Mouse (Mus musculus): Measurements from ENCODE around the gene Zbtb16.
A peak's percentile ranks its signal among the peaks of the same experiment; 100 is the strongest.

Gene Zbtb16

DNA sequence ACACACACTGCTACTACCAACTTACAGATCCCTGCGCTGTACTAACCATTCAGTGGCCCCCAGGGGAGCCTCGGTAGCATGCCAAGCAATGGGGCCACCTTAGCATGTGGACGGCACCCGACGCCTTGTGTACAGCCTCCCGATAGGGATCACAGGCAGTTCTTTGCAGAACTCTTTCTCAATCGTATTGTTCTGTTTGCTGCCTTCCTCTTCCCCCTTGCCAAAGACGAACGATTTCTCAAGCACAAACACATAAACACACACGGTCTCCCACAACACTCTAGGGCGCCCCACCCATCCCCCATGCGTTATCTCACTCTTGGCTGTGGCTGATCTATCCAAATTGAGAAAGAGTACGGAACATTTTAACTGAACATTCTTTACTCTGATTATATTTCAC is 91.1 kb downstream of the Zbtb16 start:
- no peak for DNase-seq (ENCODE audit: low read depth, low spot score)

GRCm38 (mm10) chr9:48744451-48744850 is 91.6 kb downstream of the Zbtb16 start:
- DNase-seq (ENCODE audit: low read depth, low spot score): no peak

DNA sequence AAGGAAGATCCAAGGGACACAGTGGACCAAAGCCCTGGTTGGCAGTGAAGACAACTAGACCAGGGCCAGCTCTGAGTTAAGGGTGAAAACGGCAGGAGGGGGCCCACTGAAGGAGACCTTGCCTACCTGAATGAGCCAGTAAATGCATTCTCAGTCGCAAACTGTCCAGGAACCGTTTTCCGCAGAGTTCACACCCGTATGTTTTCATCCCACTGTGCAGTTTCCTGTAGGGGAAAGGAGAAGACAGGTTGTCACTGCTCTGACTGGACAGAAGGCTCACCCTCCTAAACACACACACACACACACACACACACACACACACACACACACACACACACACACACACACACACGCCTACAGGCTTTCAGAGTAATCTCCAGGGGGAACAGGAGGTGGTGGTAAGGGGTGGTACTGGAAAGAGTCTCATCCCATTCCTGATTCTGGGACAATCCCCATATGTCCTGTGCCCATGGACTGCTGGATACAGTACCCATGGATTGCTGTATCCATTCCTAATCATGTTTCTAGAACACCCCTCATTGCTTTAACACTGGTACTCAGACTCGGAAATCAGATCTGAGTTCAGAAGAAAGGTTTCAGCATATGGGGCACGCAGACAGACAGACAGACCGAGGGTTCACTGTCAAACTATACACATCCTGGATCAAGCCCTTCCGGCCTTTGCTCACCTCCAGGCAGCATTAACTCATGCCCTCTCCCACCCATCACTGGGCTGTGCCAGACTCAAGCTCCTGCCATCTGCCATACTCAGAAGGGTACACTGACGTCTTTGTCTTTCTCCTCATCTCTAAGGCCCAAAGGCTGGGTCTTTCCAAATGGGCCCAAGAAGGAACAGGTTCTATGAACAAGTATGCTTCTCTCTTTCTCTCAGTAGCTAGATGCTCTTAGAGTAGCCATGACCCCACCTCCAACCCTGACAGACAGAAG is 92.4 kb downstream of the Zbtb16 start:
- no peak for DNase-seq (ENCODE audit: low read depth, low spot score)

GRCm38 (mm10) chr9:48742150-48742549 is 93.9 kb downstream of the Zbtb16 start:
- DNase-seq (ENCODE audit: low read depth, low spot score): no peak

- DNase-seq (ENCODE audit: low read depth, low spot score): no peak
Observed at GRCm38 (mm10) chr9:48741433-48742077, 94.5 kb downstream of the Zbtb16 start.

DNA sequence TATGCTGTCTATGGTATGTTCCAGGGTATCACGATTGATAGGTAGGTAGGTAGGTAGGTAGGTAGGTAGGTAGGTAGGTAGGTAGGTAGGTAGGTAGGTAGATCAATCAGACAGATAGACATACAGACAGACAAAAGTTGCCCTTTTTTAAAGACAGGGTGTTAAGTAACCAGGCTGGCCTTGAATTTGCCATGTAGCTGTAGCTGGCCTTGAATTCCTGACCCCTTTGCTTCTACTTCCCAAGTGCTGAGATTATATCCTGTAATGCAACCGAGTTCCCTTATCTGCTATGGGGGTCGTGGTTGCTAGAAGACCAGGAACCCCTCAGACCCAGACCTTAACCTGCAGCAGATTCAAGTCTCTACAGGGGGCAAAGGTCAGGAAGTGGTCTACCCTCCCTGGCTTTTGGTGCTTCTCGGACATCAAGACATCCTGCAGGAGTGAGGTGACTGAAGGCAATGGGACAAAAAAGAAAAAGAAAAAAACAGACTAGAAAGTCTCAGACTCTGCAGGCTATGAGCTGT is 95.2 kb downstream of the Zbtb16 start:
- DNase-seq (ENCODE audit: low read depth, low spot score): no peak

DNA sequence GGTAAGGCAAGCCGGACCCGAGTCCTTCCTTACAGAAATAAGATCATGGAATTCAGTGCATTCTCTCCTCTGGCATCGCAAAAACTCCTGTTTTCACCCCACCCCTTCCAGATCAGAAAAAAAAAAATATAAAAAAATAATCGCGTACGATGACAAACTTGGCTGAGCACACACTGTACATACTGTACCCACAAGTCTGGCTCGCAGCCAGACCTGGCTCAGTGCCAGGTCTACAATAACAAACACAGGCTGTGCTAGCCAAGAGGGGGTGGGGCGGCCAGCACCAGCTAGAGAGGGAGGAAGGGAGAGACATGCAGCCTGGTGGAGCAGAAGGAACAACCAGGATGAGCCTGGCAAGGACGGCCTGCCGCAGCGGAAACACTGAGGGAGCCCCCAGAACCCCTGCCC is 95.9 kb downstream of the Zbtb16 start:
- peak; percentile 7 for DNase-seq (ENCODE audit: low read depth, low spot score)

GRCm38 (mm10) chr9:48738795-48739476 is 97.1 kb downstream of the Zbtb16 start:
- no peak for DNase-seq (ENCODE audit: low read depth, low spot score)

- no peak for DNase-seq (ENCODE audit: low read depth, low spot score)
Observed at GRCm38 (mm10) chr9:48737911-48738310, 98.1 kb downstream of the Zbtb16 start.

- no peak for DNase-seq (ENCODE audit: low read depth, low spot score)
Observed at GRCm38 (mm10) chr9:48737210-48737850, 98.7 kb downstream of the Zbtb16 start.

GRCm38 (mm10) chr9:48736361-48737209 is 99.4 kb downstream of the Zbtb16 start:
- DNase-seq (ENCODE audit: low read depth, low spot score): no peak

GRCm38 (mm10) chr9:48735466-48736312 is 100.3 kb downstream of the Zbtb16 start:
- no peak for DNase-seq (ENCODE audit: low read depth, low spot score)

GRCm38 (mm10) chr9:48734725-48735465 is 101.1 kb downstream of the Zbtb16 start:
- DNase-seq (ENCODE audit: low read depth, low spot score): no peak

DNA sequence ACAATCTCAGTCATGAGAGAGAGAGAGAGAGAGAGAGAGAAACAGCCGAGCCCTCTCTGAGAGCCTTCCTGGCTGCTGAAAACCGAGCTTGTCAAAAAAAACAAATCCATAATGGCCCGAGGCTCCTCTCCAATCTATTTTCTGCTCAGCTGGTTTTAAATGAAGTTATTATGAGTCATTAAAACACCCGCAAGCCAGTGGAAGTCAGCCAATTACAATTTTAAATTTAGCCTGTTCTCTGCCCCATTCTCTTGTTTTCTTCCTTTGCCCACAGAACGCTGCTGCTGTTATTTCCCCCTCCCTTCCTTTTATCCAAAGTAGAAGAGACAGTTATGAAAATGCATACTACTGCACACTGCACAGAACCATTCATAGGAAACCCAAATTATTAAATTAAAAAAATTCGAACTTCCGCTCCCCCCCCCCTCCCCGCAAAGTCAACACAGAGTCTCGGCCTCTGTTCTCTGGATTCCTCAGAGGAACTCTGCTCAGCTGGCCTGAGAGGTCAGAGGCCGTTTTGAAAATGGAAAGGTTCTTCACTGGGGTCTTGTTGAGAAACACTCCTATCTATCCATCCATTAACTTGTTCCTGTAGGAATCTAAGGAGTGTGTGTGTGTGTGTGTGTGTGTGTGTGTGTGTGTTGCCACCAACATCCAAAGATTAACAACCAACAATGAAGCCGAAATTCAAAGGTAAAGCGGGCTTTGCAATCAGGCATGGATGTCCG is 102.0 kb downstream of the Zbtb16 start:
- no peak for DNase-seq (ENCODE audit: low read depth, low spot score)

- DNase-seq (ENCODE audit: low read depth, low spot score): no peak
Observed at GRCm38 (mm10) chr9:48733083-48733482, 102.9 kb downstream of the Zbtb16 start.

- no peak for DNase-seq (ENCODE audit: low read depth, low spot score)
Observed at GRCm38 (mm10) chr9:48731651-48732536, 104.1 kb downstream of the Zbtb16 start.

GRCm38 (mm10) chr9:48730446-48730979 is 105.5 kb downstream of the Zbtb16 start:
- DNase-seq (ENCODE audit: low read depth, low spot score): no peak
